Mouse (Mus musculus) forebrain, embryonic 12.5 days (tissue): ENCODE measurements at regions not wholly inside any gene's neighbourhood (a gene's known extent, or its start where the extent isn't known, plus 50 kb on each side); places are given as distances from the start of the nearest gene placed in this dataset.
"Not testable (repeated sequence)": the region's sequence is repeated elsewhere in the genome, so short reads cannot be mapped to it uniquely, and the experiment has no call there.

ENCODE experiments used
- ATAC-seq: fragments of 200-750 bp; cut with Nextera tagmentation; 2 replicates; pipeline ENCODE4 v1.8.0; 2017; ENCODE audit warnings: moderate TSS enrichment; ENCODE audit not compliant: low FRiP score
- H3K27ac ChIP-seq: fragments of 300-500 bp; sonication (generic); 2 replicates; pipeline ENCODE4 v1.5.1; 2016; ENCODE audit warnings: mild to moderate bottlenecking
- H3K27me3 ChIP-seq: fragments of 300-500 bp; sonication (generic); 2 replicates; pipeline ENCODE4 v1.6.1; 2016; ENCODE audit warnings: mild to moderate bottlenecking
- H3K36me3 ChIP-seq: fragments of 300-500 bp; sonication (generic); replicated peaks from 2 replicates; pipeline ENCODE4 v1.6.1; 2016; ENCODE audit warnings: mild to moderate bottlenecking
- H3K4me1 ChIP-seq: fragments of 300-500 bp; sonication (generic); 2 replicates; pipeline ENCODE4 v1.6.1; 2016
- H3K4me2 ChIP-seq: fragments of 300-500 bp; sonication (generic); 2 replicates; pipeline ENCODE4 v1.6.1; 2016; ENCODE audit warnings: mild to moderate bottlenecking, moderate library complexity
- H3K4me3 ChIP-seq: fragments of 300-500 bp; sonication (generic); replicated peaks from 2 replicates; pipeline ENCODE4 v1.5.1; 2016; ENCODE audit warnings: mild to moderate bottlenecking
- H3K9ac ChIP-seq: fragments of 300-500 bp; sonication (generic); 2 replicates; pipeline ENCODE4 v1.6.1; 2016; ENCODE audit warnings: mild to moderate bottlenecking
- H3K9me3 ChIP-seq: fragments of 300-500 bp; sonication (generic); 2 replicates; pipeline ENCODE4 v1.6.1; 2016
- WGBS: fragments of 180-500 bp; shearing (Covaris S2); methylation state at CpG from one replicate; pipeline ENCODE4 v1.1.7; 2016; 5-methylcytosine and 5-hydroxymethylcytosine counted together

DNA sequence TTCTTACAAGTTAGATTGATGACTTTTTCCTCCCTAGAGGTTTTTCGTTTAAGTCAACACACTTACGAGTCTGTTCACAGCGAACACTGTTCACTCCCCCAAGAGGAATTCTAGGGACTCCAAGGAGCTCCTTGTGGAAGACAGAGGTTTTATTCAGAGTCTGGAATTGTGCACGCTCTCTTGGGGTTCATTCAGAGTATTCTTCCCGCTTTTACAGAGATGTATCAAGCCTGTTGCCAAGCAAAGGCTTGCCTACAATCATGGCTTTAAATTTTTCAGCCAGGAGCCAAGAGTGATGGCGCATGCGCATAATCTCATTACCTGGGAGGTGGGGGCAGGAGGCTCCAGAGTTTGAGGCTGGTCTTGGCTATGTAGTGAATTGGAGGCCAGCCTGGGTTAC, 119.4 kb downstream of the Sptssa start:
- H3K9ac ChIP-seq: no peak overlapping the region
- peaks cover 12% of the 10 kb centered on the region for H3K4me1 ChIP-seq
- H3K9me3 ChIP-seq: no peaks in the 10 kb centered on the region
- ATAC-seq: no peak
- WGBS: 83% methylated on average over 7 of the region's 7 CpGs
- H3K36me3 ChIP-seq: no peaks in the 10 kb centered on the region
- no peak overlapping the region for H3K4me3 ChIP-seq
- H3K27me3 ChIP-seq: no peaks in the 10 kb centered on the region
- no peak overlapping the region for H3K4me2 ChIP-seq
- H3K27ac ChIP-seq: no peak overlapping the region

GRCm38 (mm10) chr12:54535556-54536516, 120.5 kb downstream of the Sptssa start:
- ATAC-seq: no peak
- no peak overlapping the region for H3K9ac ChIP-seq

GRCm38 (mm10) chr12:54534910-54535309, 121.5 kb downstream of the Sptssa start:
- Histone ChIP-seq H3K27me3 (no peaks in the 10 kb centered on the region), H3K9ac (no peak overlapping the region), H3K4me3 (no peak overlapping the region), H3K27ac (no peak overlapping the region), H3K9me3 (no peaks in the 10 kb centered on the region), H3K4me1 (peaks cover 12% of the 10 kb centered on the region), H3K36me3 (no peaks in the 10 kb centered on the region), H3K4me2 (no peak overlapping the region)
- no peak for ATAC-seq
- 72% methylated on average over 7 of the region's 7 CpGs for WGBS

More at GRCm38 (mm10) chr12:54535556-54536516, 120.5 kb downstream of the Sptssa start:
- WGBS: 49% methylated on average over 7 of the region's 9 CpGs
- Histone ChIP-seq H3K9me3 (no peaks in the 10 kb centered on the region), H3K4me2 (no peak overlapping the region), H3K36me3 (no peaks in the 10 kb centered on the region), H3K27me3 (no peaks in the 10 kb centered on the region), H3K27ac (no peak overlapping the region), H3K4me1 (peaks cover 12% of the 10 kb centered on the region), H3K4me3 (no peak overlapping the region)

GRCm38 (mm10) chr12:54533134-54533533, 123.2 kb downstream of the Sptssa start:
- H3K9ac ChIP-seq: no peak overlapping the region
- H3K27me3 ChIP-seq: no peaks in the 10 kb centered on the region
- H3K4me2 ChIP-seq: no peak overlapping the region
- no peak overlapping the region for H3K27ac ChIP-seq
- 58% methylated on average over 5 of the region's 5 CpGs for WGBS
- no peaks in the 10 kb centered on the region for H3K36me3 ChIP-seq
- no peaks in the 10 kb centered on the region for H3K9me3 ChIP-seq
- no peak for ATAC-seq
- H3K4me3 ChIP-seq: no peak overlapping the region
- H3K4me1 ChIP-seq: peaks cover 12% of the 10 kb centered on the region

GRCm38 (mm10) chr12:54532062-54532461, 124.3 kb downstream of the Sptssa start:
- Histone ChIP-seq H3K4me1 (peaks cover 12% of the 10 kb centered on the region), H3K36me3 (no peaks in the 10 kb centered on the region), H3K27ac (no peak overlapping the region), H3K4me2 (no peak overlapping the region), H3K27me3 (no peaks in the 10 kb centered on the region), H3K9ac (no peak overlapping the region), H3K4me3 (no peak overlapping the region), H3K9me3 (no peaks in the 10 kb centered on the region)
- 91% methylated on average over 8 of the region's 8 CpGs for WGBS
- ATAC-seq: no peak

DNA sequence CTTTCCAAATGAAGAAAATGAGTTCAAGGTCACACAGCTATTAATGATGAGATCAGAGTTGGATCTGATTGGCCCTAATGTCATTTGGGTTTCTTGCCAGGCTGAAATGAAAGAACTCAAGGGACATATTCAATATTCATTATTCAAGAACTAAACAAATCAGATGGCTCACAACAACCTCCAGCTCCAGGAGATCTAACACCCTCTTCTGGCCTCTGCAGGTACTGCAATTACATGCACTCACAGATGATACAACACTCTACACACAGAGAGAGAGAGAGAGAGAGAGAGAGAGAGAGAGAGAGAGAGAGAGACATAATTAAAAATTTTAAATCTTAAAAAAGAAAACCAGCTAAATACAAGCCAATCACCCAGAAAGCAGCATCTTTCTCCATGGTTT, 128.3 kb downstream of the Sptssa start:
- H3K9ac ChIP-seq: no peak overlapping the region
- no peaks in the 10 kb centered on the region for H3K9me3 ChIP-seq
- no peak overlapping the region for H3K4me2 ChIP-seq
- no peak for ATAC-seq
- no peak overlapping the region for H3K4me3 ChIP-seq
- no peaks in the 10 kb centered on the region for H3K27me3 ChIP-seq
- H3K27ac ChIP-seq: no peak overlapping the region
- H3K4me1 ChIP-seq: no peaks in the 10 kb centered on the region
- H3K36me3 ChIP-seq: no peaks in the 10 kb centered on the region

DNA sequence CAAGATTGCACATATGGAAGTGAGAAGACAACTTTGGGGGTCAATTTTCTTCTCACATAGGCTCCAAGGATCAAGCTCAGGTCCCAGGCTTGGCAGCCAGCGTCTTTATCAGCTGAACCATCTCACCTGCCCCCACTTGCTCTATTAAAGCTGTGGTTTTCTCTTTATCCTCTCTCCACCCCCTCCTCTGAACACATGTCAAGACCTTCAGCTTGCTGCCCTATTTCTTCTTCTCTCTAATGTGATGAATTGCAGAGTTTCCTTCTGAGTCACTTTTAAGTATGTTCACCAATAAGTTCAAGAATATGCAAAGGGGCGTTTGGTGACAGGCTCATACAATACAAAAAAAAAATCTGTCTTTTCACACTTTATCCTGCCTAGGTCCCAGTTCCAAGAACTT, 128.8 kb downstream of the Sptssa start:
- Histone ChIP-seq H3K4me1 (no peaks in the 10 kb centered on the region), H3K36me3 (no peaks in the 10 kb centered on the region), H3K27ac (no peak overlapping the region), H3K4me3 (no peak overlapping the region), H3K27me3 (no peaks in the 10 kb centered on the region), H3K4me2 (no peak overlapping the region), H3K9ac (no peak overlapping the region), H3K9me3 (no peaks in the 10 kb centered on the region)
- WGBS: 84% methylated on average over 2 of the region's 2 CpGs
- ATAC-seq: no peak

GRCm38 (mm10) chr12:54520406-54520805, 136.0 kb downstream of the Sptssa start:
- Histone ChIP-seq H3K4me3 (no peak overlapping the region), H3K27ac (no peak overlapping the region), H3K4me1 (peaks cover 4% of the 10 kb centered on the region; the same call in 1 of the 2 replicates), H3K36me3 (no peaks in the 10 kb centered on the region), H3K9ac (no peak overlapping the region), H3K9me3 (no peaks in the 10 kb centered on the region), H3K27me3 (no peaks in the 10 kb centered on the region), H3K4me2 (no peak overlapping the region)
- no peak for ATAC-seq
- 36% methylated on average over 4 of the region's 4 CpGs for WGBS

DNA sequence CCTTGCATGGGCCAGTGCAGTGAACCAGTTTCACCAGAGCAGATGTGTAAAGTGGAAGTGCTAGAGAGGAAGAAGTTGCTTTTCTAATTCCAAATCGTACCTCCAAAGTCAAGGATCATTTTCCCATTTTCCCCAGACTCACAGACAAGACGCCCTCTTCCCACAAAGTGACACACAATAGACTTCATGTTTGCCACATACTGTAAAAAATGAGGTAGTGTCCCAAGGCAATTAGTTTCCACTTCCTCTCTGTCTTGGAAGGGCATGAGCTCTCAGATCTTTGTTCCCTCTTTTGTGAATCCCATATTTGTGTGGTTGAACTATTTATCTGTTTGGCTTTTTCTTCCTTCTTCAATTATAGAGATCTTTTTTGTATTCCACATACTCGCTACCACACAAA, 137.0 kb downstream of the Sptssa start:
- H3K9me3 ChIP-seq: no peaks in the 10 kb centered on the region
- ATAC-seq: no peak
- no peak overlapping the region for H3K4me3 ChIP-seq
- no peaks in the 10 kb centered on the region for H3K36me3 ChIP-seq
- H3K27me3 ChIP-seq: no peaks in the 10 kb centered on the region
- H3K27ac ChIP-seq: no peak overlapping the region
- H3K9ac ChIP-seq: no peak overlapping the region
- peaks cover 4% of the 10 kb centered on the region; the same call in 1 of the 2 replicates for H3K4me1 ChIP-seq
- WGBS: 79% methylated on average over 3 of the region's 3 CpGs
- no peak overlapping the region for H3K4me2 ChIP-seq

- H3K9me3 ChIP-seq: no peaks in the 10 kb centered on the region
- 79% methylated on average over 3 of the region's 3 CpGs for WGBS
- H3K27me3 ChIP-seq: no peaks in the 10 kb centered on the region
- H3K36me3 ChIP-seq: no peaks in the 10 kb centered on the region
- no peak overlapping the region for H3K27ac ChIP-seq
- no peak overlapping the region for H3K4me2 ChIP-seq
- no peak for ATAC-seq
- H3K4me3 ChIP-seq: no peak overlapping the region
- H3K9ac ChIP-seq: no peak overlapping the region
- peaks cover 4% of the 10 kb centered on the region; the same call in 1 of the 2 replicates for H3K4me1 ChIP-seq
These were observed 139.1 kb downstream of the Sptssa start for GRCm38 (mm10) chr12:54517265-54517664.

- peaks cover 4% of the 10 kb centered on the region; the same call in 1 of the 2 replicates for H3K4me1 ChIP-seq
- no peaks in the 10 kb centered on the region for H3K27me3 ChIP-seq
- H3K9me3 ChIP-seq: no peaks in the 10 kb centered on the region
- no peak overlapping the region for H3K27ac ChIP-seq
- no peaks in the 10 kb centered on the region for H3K36me3 ChIP-seq
- no peak for ATAC-seq
- WGBS: 84% methylated on average over 3 of the region's 3 CpGs
- H3K9ac ChIP-seq: no peak overlapping the region
- H3K4me3 ChIP-seq: no peak overlapping the region
- no peak overlapping the region for H3K4me2 ChIP-seq
These were observed 139.9 kb downstream of the Sptssa start for GRCm38 (mm10) chr12:54516463-54516862.

DNA sequence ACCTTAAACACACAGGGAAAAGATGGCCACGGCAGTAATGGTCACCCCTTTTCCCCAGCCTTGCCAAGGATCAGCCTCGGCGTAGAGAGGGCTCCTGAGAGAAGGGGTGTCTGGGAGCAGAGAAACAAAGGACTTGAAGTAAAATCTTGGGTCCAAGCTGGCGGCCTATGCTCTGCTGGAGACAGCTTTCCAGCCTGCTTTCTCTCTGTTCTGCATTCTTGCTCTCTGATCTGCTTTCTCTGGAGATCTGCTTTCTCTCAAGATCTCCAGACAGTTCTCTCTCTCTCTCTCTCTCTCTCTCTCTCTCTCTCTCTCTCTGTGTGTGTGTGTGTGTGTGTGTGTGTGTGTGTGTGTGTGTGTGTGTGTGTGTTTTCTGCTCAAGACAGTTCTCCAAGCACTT, 140.3 kb downstream of the Sptssa start:
- not testable (repeated sequence) for H3K9ac ChIP-seq, H3K9me3 ChIP-seq, H3K27ac ChIP-seq, H3K4me1 ChIP-seq, H3K4me2 ChIP-seq, H3K36me3 ChIP-seq, ATAC-seq, H3K27me3 ChIP-seq, H3K4me3 ChIP-seq
- 50% methylated on average over 4 of the region's 4 CpGs for WGBS

DNA sequence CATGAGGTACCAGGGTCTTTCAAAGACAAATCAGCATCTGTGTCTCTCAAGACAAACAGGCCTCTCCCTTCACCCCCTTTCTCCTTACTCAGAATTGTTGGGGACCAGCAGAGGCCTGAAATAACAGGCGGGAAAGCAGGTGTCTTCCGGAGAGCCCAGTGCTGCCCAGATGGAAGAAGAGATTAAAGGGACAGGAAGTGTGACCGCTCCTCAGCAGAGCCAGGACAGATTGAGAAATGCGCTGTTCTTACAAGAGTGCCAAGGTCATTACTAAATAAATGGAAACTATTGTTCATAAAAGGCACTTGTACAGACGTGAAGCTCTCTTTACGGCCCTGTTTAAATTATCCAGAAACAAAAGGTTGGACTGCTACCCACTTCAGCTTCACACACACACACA, 146.5 kb downstream of the Sptssa start:
- no peak overlapping the region for H3K9ac ChIP-seq
- no peaks in the 10 kb centered on the region for H3K36me3 ChIP-seq
- ATAC-seq: no peak
- no peak overlapping the region for H3K27ac ChIP-seq
- no peaks in the 10 kb centered on the region for H3K9me3 ChIP-seq
- H3K4me3 ChIP-seq: no peak overlapping the region
- no peaks in the 10 kb centered on the region for H3K27me3 ChIP-seq
- no peak overlapping the region for H3K4me2 ChIP-seq
- 55% methylated on average over 6 of the region's 6 CpGs for WGBS
- H3K4me1 ChIP-seq: no peaks in the 10 kb centered on the region
